Mouse (Mus musculus) ES-E14 (cell line): ENCODE measurements around the gene D8Ertd738e.

Experiments
- MAFK ChIP-seq: IDR thresholded peaks from 2 replicates; pipeline ENCODE4 v1.6.1; 2014; ENCODE audit warnings: mild to moderate bottlenecking, low read depth, low read length, inconsistent platforms; ENCODE audit not compliant: insufficient read depth
- ZC3H11A ChIP-seq: IDR thresholded peaks from 2 replicates; pipeline ENCODE4 v1.6.1; 2012; ENCODE audit warnings: low read depth, mild to moderate bottlenecking, inconsistent platforms, low read length, borderline replicate concordance
- ZNF384 ChIP-seq: IDR thresholded peaks from 2 replicates; pipeline ENCODE4 v1.6.1; 2012; ENCODE audit warnings: low read depth, low read length, inconsistent platforms

DNA sequence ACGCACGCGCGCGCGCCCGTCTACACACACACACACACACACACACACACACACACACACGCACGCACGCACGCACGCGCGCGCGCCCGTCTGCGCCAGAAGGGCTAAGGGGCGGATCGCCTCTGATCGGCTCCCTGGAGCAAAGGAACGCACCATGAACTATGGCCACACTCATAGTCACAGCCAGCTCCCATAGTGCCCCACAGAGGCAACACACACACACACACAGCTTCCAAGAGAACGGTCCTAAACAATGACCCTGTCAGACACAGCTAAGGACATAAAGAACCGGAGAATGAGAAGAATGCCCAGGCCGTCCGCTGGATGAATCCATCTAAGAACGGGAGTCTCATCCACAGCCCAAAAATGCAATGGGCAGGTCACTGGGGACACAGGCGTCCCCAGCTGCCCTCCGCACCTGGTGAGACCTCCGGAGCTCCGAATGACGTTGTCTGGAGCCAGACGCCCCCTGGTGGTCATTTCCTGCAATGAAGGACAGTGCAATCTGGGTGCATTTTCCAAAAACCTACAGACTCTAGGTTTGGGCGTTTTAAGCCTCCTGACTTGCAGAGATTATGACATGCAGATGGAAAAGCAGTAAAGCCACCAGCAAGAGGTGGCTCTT lies 39.2 kb downstream of the D8Ertd738e start:
- TF ChIP-seq MAFK (no peak), ZC3H11A (no peak; the same call in 1 of the 2 replicates), ZNF384 (no peak)
